Mouse (Mus musculus) cerebellum, postnatal 36 days (tissue): ENCODE results near the gene Pdzph1.

ENCODE experiments used
- DNase-seq, 2 experiments: peaks; one replicate each; pipeline ENCODE4 v3.0.0; 2021 to 2022; ENCODE audit warnings: mixed read lengths in 2 of 2

The Pdzph1 gene

DNA sequence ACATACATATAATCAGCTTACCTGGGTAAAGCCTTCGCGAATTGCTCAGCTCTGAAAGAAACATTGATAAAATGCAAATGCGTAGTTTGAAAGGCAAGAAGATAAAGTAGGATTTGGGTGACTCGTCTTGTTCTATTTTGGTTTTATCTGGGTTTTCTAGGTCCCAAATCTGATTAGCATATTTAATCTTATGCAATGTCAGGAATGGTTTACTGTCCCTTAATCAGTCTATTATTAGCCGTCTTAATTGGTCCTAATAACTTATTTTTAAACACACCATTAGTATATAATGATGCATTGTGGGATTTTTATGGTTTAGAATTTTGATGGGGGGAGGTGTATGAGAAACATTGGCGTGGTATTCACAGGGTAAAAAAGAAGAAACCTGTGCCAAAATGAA is at the start of gene Pdzph1:
Pdzph1 (minus strand) TSS at position 101 of the 400 bp plus-strand sequence.
- DNase-seq = no peak

DNA sequence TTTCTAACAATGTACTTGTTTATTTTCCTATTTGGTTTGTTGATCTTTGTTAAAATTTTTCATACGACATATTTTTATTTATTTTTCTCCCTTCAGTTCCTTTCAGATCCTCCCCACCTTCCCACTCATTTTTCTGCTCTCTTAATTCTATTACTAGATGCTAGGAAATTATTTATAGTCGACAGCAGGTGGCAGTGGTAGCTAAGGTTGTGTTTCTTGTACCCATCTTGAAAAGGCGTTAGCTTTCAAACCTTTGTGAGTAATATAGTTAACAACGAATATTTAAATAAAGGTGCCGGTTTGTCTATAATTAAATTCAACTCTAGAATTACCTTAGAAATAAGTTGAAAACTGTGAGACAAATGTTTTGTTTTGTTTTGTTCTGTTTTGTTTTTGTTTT is 48.6 kb upstream of the Pdzph1 start:
- DNase-seq = no peak

DNA sequence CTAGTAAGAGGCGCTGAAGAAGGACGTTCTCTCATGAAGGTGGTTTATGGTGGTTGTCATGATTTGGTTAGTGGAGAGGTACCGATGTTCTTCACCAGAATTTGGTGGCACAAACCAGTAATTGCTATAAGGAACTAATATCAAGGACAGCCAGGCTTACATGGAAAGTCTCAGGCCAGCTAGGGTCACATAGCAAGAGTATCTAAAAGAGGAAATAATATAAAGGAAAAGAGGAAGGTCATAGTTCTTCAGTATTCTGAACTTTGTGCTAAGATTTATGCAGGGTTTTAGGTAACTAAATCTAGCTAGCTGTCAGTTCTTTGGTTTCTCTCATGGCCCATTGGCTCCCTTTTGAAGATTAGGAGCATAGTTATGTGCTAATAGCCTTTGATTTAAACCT is 42.3 kb upstream of the Pdzph1 start:
- DNase-seq = no peak

DNA sequence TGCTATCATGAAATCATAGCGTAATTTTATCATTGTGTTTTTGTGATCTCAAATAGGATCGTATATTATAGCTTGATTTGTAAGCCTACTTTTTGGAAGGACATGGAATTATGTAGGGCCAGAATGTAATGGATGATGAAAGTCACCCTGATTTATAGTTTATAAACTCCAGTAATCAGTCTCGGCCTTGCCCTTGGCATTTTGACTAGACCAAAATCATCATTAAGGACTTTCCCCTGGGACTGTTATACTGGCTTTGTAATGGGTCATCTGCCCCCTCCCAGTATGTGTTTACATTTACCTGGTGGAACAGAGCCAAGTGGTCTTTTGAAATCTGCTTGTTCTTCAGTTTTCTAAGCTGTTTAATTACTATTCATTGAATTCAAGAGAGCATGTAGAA is 35.2 kb upstream of the Pdzph1 start:
- no peak for DNase-seq

DNA sequence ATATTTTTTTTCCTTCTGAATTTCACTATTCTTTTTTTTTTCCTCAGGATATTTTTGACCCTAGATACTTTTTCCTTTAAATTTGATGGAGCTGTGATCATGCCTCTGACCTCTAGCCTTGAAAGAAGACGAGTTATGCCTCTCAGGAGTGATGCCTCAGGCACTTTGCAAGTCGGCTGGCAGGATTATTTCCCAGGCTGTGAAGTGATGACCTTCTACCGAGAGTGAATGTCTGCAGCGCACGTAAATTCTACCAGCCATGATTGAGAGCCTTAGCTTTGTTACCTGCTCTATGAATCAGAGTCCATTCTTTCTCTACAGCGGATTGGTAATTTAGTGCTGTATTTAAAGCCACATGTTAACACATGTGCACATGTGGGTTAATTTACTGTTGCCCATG is 33.3 kb upstream of the Pdzph1 start:
- DNase-seq = no peak

DNA sequence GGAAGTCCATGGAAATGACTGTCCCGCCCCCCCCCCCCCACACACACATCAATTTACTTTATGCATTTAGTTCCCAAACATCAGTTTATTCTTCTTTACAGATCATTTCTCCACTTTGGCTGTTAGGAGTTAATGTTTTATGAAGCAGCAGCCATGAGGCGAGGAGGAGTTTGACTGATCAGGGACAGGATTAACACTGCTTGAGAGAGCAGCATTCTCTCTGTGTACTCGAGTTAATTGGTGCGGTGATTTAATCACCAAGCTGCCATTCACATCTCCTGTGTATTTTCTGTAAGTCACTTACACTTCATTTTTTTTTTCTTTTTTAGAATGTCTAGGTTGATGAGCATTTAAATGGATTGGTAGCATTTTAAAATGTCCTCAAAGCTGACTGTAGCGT is 32.8 kb upstream of the Pdzph1 start:
- DNase-seq = no peak

DNA sequence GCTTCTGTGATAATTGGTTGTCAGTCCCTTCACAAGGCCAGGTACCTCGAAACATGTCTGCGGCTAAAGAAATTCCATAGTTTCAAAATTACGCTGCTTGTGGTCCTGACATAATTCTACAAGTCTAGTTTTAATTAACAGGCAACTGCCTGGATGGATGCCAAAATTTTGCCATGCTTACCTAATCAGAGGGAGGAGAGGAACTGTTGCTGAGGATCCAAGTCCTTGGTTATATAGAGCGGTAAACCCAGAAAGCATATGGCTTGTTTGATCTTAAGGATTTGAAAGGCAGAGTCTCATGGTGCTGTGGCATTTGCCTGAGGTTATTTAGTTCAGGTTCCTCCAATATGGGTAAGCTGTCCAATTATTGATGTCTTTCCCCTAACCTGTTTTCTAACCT is 27.5 kb upstream of the Pdzph1 start:
- no peak for DNase-seq

DNA sequence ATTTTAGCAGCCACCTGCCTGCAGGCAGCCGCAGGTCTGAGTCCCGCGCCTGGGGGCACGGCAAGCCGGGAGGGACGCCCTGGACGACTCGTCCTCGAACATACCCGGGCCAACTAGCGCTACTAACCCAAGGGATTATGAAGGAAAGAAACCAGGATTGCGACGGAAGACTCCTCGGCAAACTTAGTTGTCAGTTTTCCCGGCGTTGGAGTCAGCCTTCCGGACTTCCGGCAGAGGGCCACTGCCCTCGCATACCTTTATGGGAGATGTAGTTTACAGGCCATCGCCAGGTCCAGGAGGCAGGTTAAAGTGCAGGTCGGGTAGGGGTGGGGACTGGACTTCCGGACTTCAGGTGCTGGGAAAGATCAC is 21.9 kb upstream of the Pdzph1 start, which contains the start of gene Nudt12:
Nudt12 (minus strand) TSS at position 282 of the 369 bp plus-strand sequence.
- peak; percentile 57 to 60 for DNase-seq

DNA sequence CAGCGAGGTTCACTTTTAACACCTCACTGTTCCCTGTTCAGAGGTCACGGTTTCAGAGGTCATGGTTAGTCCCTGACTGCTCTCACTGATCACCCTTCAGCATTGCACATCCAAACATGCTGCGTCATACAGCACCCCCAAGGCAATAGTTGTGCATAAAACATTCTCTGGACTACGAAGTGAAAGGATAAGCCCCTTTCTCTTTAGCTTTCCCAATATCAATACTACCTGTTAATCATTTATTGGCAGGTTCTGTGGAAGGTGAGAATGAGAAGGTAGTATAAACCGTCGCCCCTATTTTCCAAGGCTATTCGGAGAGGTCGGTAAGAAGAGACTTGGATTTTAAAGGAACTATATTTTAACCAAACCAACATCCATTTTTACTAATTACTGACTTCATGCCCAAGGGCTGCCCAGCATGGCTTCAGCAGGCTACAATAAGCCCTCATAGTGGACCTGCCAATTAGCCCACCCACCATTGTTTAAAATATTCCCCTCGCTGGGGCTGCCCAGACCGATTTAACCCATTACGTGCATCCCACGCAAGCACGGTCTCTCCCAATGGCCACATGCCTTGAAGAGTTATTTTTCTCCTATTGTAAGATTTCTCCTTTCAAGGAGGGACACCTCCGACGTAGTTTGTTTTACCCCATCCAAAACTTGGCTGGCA is 21.4 kb upstream of the Pdzph1 start:
- no peak for DNase-seq

DNA sequence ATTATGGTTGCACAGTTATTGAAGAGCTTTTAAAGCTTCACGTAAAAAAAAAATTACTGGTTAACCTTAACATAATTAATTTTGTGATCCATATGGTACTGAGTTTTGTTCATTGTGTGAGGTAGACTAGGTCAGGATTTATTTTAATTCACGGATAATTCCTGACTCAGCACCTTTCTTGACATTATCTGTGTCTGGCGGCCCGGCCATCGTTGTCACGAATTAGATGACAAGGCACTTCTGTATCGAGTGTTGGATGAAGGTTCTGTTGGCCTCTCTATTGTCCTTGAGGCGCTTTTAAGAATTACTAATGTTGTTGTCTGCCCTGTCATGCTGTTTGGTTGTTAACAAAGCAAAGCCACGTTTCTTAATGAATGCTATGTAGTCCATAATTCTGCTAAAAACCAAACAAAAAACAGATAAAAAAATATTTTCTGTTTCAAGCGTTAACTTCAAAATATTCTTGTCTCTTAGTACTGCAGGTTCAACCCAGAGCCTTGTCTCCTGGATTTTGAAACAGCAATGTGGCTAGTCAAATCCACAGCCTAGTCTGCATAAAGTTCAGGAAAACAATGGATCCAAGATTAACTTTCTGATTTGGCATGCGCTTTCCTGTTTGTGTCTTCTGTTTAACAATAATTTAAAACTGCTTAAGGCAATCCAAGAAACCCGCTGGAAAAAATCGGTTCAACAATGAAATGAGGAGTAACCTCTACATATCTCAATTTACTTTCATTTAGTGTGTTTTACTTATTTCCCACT is 20.6 kb upstream of the Pdzph1 start:
- DNase-seq = no peak

DNA sequence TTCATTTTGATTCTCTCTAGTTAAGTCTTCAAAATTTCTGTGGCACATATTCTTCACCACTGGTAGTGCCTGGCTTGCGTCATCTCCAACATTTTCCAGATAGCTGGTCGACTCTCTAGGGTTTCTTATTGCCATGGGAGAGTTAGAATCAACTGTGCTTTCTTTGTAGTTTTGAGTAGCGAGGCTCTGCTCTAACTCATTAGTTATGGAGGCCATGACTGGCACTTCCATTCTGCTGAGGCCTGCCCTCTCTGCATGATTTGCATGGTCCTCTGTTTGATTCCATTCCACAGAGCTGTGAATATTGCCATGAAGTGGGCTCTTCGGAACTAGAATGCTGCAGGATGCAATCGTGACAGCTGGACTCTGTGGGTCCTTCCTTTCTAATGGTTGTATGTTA is 17.9 kb downstream of the Pdzph1 start:
- DNase-seq = no peak

DNA sequence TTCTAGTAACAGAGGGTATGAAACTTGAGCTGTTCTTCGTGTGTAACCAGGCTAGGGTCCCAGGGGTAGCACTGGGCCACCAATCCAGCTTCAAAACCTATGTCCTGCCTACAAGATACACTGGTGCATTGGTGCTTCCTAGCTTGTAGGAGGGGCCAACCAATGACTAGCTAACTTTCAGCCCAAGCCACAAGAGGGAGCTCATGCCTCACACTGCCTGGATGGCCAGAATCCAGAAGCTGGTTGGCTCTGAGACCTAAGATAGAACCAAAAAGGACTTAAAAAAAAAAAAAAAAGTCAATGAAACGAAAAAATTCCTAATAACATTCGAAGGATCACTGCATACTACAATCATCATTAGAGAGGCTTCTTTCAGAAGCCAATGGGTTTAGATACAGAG is 31.3 kb downstream of the Pdzph1 start:
- DNase-seq = peak; percentile 2

DNA sequence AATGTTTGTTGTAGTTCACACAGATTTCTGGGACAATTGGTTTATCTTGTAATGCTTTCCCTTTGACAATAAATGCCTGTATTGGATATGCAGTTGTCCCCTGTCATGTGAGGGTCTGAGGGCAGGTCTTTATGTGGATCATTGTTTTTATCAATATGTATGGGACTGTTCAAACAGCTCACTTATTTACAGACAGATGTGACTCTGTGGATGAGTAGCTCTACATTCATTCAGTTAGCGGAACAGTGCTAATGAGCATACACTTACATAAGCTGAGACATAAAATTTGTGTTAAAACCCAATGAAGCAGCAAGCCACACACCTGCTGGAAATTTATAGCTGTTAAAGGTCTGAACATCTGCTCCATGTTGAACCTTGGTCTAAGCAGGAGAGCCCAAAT is 34.1 kb downstream of the Pdzph1 start:
- DNase-seq = no peak

DNA sequence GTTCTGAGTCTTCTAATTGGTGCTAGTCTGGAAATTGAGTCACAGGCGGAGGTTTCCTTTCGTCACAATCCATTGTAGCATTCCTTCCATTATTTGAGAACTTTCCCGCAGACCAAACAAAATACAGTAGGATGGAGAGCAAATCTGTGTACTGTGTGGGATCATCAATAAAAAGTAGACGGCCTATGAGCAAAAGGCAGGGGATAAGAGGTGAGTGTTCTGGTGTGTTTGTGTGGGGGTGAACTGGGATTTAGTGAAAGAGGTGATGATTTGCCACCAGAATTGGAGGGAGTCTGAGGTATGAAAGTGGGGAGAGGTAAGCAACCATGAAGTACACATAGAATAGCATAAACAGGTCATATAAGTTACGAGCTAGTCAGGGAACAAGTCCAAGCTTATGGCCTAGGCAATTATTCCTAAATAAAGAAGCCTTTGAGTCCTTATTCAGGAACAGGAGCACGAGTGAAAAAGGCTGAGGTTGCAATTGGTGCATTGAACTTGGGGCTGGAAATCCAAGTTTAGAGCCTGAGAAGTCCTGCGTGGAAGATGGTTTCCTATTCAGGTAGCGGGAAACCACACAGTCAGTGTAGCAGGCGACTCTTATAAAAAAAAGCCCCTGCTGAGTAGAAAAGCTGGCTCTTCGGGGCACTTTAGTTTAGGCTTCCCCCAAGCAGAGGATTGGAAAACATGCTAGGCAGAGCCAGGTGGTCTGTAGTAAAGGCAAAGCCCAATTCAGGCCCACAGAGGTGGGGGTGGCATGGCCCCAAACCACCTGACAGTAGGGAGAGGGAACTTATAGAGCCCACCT is 48.0 kb downstream of the Pdzph1 start:
- DNase-seq = no peak

DNA sequence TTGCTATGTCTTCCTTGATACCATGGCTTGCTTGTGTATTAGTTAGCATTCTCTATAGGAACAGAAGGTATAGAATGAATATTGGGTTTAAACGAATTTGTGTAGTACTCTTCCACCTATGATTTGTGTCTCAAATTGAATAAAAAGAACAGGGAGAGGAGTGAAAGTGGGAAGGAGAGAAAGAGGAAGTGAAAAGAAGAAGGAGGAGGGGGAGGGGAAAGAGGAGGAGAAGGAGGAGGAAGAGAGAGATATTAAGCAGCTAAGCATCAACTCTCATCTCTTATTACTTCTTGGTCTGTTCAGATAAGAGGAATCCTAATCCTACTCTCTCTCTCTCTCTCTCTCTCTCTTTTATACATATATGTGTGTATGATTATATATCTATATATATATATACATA is 52.6 kb downstream of the Pdzph1 start:
- DNase-seq = no peak

DNA sequence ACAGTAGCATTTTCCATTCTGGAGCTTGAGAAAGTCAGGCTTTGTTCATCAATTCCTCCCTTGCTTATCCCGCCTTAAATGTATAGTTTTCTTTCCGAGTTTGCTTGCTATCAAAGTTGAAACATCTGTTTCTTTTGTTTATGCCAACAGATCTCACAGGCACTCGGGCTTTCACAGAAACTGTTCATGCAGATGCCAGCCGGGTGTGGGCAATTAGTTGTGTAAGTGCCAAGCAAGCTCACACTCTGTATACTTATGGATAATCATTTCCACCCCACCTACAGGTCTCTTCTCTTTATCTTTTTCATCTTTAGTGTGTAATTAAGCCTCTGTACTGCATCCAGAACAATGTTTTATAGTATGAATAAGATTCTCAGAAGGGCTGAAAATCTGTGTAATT is 53.6 kb downstream of the Pdzph1 start:
- no peak for DNase-seq

DNA sequence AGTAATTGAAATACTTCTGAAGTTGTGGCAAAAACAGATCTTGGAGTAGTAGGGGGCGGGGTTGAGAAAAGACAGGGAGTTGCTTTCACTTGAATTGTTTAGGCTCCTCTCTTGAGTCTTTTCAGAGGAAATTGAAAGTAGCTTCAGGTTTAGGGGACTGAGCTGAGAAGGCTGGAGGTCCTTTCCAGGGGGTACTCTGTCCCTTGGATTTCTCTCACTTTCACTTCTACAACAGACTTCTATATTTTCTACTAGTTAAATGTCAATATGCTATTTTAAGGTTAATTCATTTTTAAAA is 58.2 kb downstream of the Pdzph1 start:
- no peak for DNase-seq

DNA sequence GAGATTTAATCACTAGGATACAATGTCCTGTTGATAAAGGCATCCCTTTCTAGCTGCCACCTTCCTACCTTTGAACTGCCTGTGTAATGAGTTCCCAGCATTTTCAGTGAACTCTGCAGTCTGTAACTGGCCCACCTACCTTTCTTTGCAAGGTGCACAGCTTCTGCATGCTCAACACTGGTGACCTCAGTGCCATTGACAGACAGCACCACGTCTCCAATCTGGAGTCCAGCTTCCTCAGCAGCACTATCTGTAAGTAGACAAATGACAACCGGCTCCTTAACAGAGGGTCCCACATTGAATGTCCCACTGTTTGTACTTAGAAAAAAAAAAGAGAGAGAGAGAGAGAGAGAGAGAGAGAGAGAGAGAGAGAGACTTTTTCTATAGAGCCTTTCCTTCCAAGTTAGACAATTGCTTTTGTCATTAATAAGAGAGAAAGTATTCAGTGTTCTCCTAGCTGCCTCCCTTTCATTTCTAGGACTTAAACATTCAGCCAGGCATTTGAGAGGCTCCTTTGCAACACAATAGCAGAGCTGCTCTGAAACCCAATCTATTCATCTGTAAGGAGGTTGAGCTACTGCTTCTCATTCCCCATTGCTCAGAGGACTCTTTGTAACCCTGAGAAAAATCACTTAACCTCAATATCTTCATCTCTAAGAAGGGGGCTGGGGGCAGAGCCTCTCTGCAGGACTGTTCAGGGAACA is 58.7 kb downstream of the Pdzph1 start:
- no peak for DNase-seq

DNA sequence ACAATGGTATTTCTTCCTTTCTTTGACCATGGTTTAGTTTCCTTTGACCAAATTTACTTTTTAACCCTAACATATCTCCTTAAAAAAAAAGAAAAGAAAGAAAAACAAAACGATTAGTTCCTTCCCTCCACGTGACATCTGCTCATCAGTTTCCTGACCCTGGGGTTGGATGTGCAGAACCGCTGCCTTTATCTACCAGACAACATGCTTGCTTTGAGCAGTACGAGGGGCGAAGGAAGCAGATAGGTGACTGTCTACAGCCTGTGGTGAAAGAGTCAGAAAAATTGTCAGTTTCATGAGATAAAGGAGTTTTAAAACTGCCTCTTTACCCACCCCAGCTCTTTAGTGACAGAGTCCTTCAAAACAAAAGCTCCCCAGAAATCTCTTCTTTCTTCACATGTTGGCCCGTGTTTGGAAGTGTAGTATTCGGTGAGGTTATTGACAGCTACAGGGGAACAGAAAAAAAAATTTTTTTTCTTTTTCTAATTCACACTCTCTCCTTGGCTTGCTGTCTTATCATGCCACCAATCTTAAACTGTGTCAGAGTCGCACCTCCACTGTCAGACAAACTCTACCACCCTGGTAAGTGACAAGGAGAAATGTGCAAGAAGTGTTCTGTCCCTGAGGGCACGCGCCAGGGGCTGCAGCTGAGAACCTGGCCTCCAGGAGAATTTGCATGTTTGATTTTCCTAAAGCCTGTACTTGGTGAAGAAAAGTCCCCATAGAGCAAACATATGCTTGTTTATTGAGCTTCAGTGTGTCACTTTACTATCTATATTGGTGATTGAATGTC is 66.2 kb downstream of the Pdzph1 start:
- no peak for DNase-seq

DNA sequence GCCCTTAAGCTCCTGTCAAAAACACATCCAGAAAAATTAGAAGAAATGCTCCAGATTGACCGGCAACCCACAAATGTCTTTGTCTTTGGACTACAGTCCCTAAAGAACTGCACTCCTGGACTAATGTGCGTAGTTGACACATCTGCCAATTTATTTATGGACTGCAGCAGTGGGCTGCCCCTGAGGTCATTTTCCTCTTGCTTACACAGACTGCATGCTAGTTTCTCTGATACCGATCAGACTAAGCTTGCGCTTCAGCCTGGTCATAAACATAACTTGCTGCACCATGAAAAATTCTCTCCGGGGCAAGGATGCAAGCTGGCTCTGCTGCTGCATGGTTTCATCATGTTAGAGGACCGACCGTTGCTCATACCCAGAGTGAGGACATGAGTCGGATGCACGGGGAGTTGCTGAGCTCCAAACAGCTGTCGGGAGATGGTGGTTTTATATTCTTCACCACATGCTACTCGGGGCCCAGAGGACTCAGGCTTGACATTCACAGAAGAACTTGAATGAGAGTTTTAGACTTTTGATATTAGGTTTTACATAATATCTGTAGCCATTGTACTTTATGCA is 67.2 kb downstream of the Pdzph1 start:
- no peak for DNase-seq

DNA sequence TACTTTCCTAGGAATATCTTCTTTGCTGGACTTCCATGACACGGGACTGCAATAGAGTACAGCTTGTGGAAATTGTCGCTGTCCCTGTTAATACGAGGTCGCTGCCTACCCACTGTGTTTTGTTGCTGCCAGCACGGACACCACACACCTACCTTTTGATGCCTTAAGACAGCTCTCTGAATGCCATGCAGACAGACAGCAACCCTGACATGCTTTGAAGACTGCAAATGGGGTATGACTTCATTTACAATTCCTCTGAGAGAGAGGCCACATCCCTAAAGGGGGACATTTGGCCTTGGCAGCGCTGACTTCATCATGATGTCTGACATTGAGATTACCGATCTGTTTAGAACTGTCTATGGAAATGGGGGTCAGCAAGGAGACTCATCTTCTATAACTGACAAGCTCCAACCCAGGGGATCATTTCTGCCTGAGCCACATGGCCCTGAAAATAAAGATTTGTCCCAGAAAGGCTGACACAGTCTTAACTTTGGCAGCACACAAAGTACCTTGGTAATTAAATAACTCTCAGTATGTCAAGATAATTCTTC is 67.8 kb downstream of the Pdzph1 start:
- DNase-seq = no peak

DNA sequence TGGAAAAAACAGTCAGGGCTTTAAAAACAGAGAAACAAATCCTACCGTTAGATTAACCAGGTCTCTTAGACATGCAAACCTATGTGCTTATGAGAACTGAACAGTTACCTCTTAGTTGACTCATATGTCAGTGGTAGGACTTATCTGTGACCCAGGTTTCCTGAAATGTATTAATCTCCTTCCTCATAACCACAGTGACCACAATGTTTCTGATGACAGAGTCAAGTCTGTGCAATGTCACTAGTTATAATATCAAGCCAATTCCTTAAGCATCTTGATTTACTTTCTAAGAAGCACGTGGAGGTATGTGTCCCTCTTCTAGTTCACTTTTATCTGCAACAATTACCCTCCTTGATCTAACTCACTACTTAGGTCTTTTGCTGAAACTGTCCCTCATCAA is 68.4 kb downstream of the Pdzph1 start:
- no peak for DNase-seq
